Mouse (Mus musculus) urinary bladder, postnatal 10 days (tissue): ENCODE results near the gene Commd7.
A peak's percentile ranks its signal among the peaks of the same experiment; 100 is the strongest.

Experiments used
- DNase-seq: peaks from one replicate; pipeline ENCODE4 v3.0.0; 2022; ENCODE audit warnings: low spot score

Commd7 gene

GRCm38 (mm10) chr2:153618889-153619288 lies 13.7 kb downstream of the Commd7 start:
- no peak for DNase-seq

GRCm38 (mm10) chr2:153618439-153618838 lies 14.1 kb downstream of the Commd7 start:
- no peak for DNase-seq

- DNase-seq = no peak
Measured at GRCm38 (mm10) chr2:153616893-153617292, 15.7 kb downstream of the Commd7 start.

- DNase-seq = no peak
Measured at GRCm38 (mm10) chr2:153612594-153613281, 19.8 kb downstream of the Commd7 start.

GRCm38 (mm10) chr2:153611743-153612142 lies 20.8 kb downstream of the Commd7 start:
- no peak for DNase-seq

- DNase-seq = no peak
Measured at GRCm38 (mm10) chr2:153611241-153611630, 21.3 kb downstream of the Commd7 start.

- DNase-seq = no peak
Measured at GRCm38 (mm10) chr2:153610426-153611240, 21.9 kb downstream of the Commd7 start.

GRCm38 (mm10) chr2:153609548-153609947 lies 23.0 kb downstream of the Commd7 start:
- peak; percentile 36 for DNase-seq

GRCm38 (mm10) chr2:153609058-153609457 lies 23.5 kb downstream of the Commd7 start:
- no peak for DNase-seq

- DNase-seq = no peak
Measured at GRCm38 (mm10) chr2:153607870-153608515, 24.6 kb downstream of the Commd7 start.

- DNase-seq = no peak
Measured at GRCm38 (mm10) chr2:153606421-153606820, 26.2 kb downstream of the Commd7 start.

GRCm38 (mm10) chr2:153603724-153604123 lies 28.9 kb downstream of the Commd7 start:
- no peak for DNase-seq

- DNase-seq = no peak
Measured at GRCm38 (mm10) chr2:153600667-153601648, 31.6 kb downstream of the Commd7 start.

- DNase-seq = no peak
Measured at GRCm38 (mm10) chr2:153600021-153600666, 32.4 kb downstream of the Commd7 start.

- DNase-seq = no peak
Measured at GRCm38 (mm10) chr2:153597626-153598025, 35.0 kb downstream of the Commd7 start.

- DNase-seq = no peak
Measured at GRCm38 (mm10) chr2:153597014-153597413, 35.6 kb downstream of the Commd7 start.

- no peak for DNase-seq
Measured at GRCm38 (mm10) chr2:153594998-153595397, 37.6 kb downstream of the Commd7 start.

GRCm38 (mm10) chr2:153593186-153593585 lies 39.4 kb downstream of the Commd7 start:
- no peak for DNase-seq

GRCm38 (mm10) chr2:153592056-153593014 lies 40.2 kb downstream of the Commd7 start:
- DNase-seq = no peak
